Mouse (Mus musculus) lung, embryonic 15.5 days (tissue): ENCODE measurements around the gene Sort1. TPM values are rescaled to one million over a fixed set of nuclear protein-coding genes. Genes with fewer than 3 reads are reported as not detected.

Experiments used
- ATAC-seq: fragments of 200-750 bp; cut with Nextera tagmentation; 2 replicates; pipeline ENCODE4 v1.8.0; 2017; ENCODE audit warnings: moderate number of reproducible peaks, borderline replicate concordance; ENCODE audit not compliant: low FRiP score, low TSS enrichment; ENCODE audit errors: extremely low read depth
- H3K27ac ChIP-seq: fragments of 300-500 bp; sonication (generic); 2 replicates; pipeline ENCODE4 v1.5.1; 2015; ENCODE audit warnings: moderate library complexity, mild to moderate bottlenecking, inconsistent platforms
- H3K27me3 ChIP-seq: fragments of 300-500 bp; sonication (generic); 2 replicates; pipeline ENCODE4 v1.6.1; 2015; ENCODE audit warnings: inconsistent platforms
- H3K36me3 ChIP-seq: fragments of 300-500 bp; sonication (generic); 2 replicates; pipeline ENCODE4 v1.6.1; 2015; ENCODE audit warnings: inconsistent platforms
- H3K4me1 ChIP-seq: fragments of 300-500 bp; sonication (generic); 2 replicates; pipeline ENCODE4 v1.6.1; 2015; ENCODE audit warnings: inconsistent platforms
- H3K4me2 ChIP-seq: fragments of 300-500 bp; sonication (generic); 2 replicates; pipeline ENCODE4 v1.6.1; 2015; ENCODE audit warnings: inconsistent platforms, mild to moderate bottlenecking, moderate library complexity
- H3K4me3 ChIP-seq: fragments of 300-500 bp; sonication (generic); 2 replicates; pipeline ENCODE4 v1.5.1; 2015; ENCODE audit warnings: mild to moderate bottlenecking, inconsistent platforms
- H3K9ac ChIP-seq: fragments of 300-500 bp; sonication (generic); 2 replicates; pipeline ENCODE4 v1.6.1; 2015; ENCODE audit warnings: inconsistent platforms
- H3K9me3 ChIP-seq: fragments of 300-500 bp; sonication (generic); 2 replicates; pipeline ENCODE4 v1.6.1; 2016; ENCODE audit warnings: inconsistent platforms
- WGBS: fragments of 180-500 bp; shearing (Covaris S2); methylation state at CpG from one replicate; pipeline ENCODE4 v1.1.7; 2015; 5-methylcytosine and 5-hydroxymethylcytosine counted together
- polyA plus RNA-seq: library from polyadenylated mRNA; unstranded; fragments of >200 nt; fragmentation: Nextera tagmentation; extraction: Ambion mirVana; gene quantifications from 2 replicates; pipeline ENCODE4 v1.2.1, GENCODE M21; 2015

Gene Sort1
- polyA plus RNA-seq, 1 experiment from 2014 or later, result 28.0 TPM

GRCm38 (mm10) chr3:108372691-108373090, 88.8 kb downstream of the Sort1 start:
- H3K27me3 ChIP-seq, result no peaks in the 10 kb centered on the region
- H3K9ac ChIP-seq, result no peak overlapping the region
- WGBS, result 29% methylated on average over 3 of the region's 3 CpGs
- no peak overlapping the region for H3K4me3 ChIP-seq
- no peak overlapping the region for H3K4me2 ChIP-seq
- H3K36me3 ChIP-seq, result no peaks in the 10 kb centered on the region
- ATAC-seq, result peak; percentile 78
- H3K4me1 ChIP-seq, result peaks cover 21% of the 10 kb centered on the region
- peak overlapping the region; percentile 92 for H3K27ac ChIP-seq
- H3K9me3 ChIP-seq, result no peaks in the 10 kb centered on the region

- ATAC-seq, result no peak
- WGBS, result 72% methylated on average over 7 of the region's 7 CpGs
- no peaks in the 10 kb centered on the region for H3K27me3 ChIP-seq
- H3K4me3 ChIP-seq, result no peak overlapping the region
- no peak overlapping the region for H3K27ac ChIP-seq
- peaks cover 19% of the 10 kb centered on the region for H3K4me1 ChIP-seq
- H3K9me3 ChIP-seq, result no peaks in the 10 kb centered on the region
- no peaks in the 10 kb centered on the region for H3K36me3 ChIP-seq
- no peak overlapping the region for H3K9ac ChIP-seq
- H3K4me2 ChIP-seq, result no peak overlapping the region
Measured at GRCm38 (mm10) chr3:108378875-108379663, 95.2 kb downstream of the Sort1 start.

GRCm38 (mm10) chr3:108380695-108381094, 96.8 kb downstream of the Sort1 start:
- Histone ChIP-seq H3K27ac (no peak overlapping the region), H3K36me3 (no peaks in the 10 kb centered on the region), H3K9me3 (no peaks in the 10 kb centered on the region), H3K4me2 (no peak overlapping the region), H3K9ac (no peak overlapping the region), H3K4me1 (peaks cover 35% of the 10 kb centered on the region), H3K27me3 (no peaks in the 10 kb centered on the region), H3K4me3 (no peak overlapping the region)
- WGBS, result 76% methylated on average over 6 of the region's 6 CpGs
- ATAC-seq, result no peak

- Histone ChIP-seq H3K36me3 (peaks cover 11% of the 10 kb centered on the region), H3K4me3 (peak overlapping the region; percentile 19), H3K4me1 (peaks cover 49% of the 10 kb centered on the region), H3K4me2 (peak overlapping the region; percentile 75), H3K27me3 (no peaks in the 10 kb centered on the region), H3K9ac (no peak overlapping the region; the same call in 1 of the 2 replicates), H3K9me3 (no peaks in the 10 kb centered on the region), H3K27ac (0 out of 2 replicates have a peak overlapping the region, but pooled peaks have one; percentile 77)
- WGBS, result 58% methylated on average over 14 of the region's 14 CpGs
- no peak for ATAC-seq
Measured at GRCm38 (mm10) chr3:108381945-108382875, 98.3 kb downstream of the Sort1 start.

- H3K4me3 ChIP-seq, result peak within 1 kb of the TSS; percentile 75
- H3K4me1 ChIP-seq, result peaks cover 56% of the 10 kb centered on the region
- H3K4me2 ChIP-seq, result peak within 1 kb of the TSS; percentile 75
- H3K9ac ChIP-seq, result peak within 1 kb of the TSS; percentile 45
- H3K27ac ChIP-seq, result peak within 1 kb of the TSS; percentile 77
- no peaks in the 10 kb centered on the region for H3K9me3 ChIP-seq
- no peaks in the 10 kb centered on the region for H3K27me3 ChIP-seq
- peak; percentile 92 for ATAC-seq
- peaks cover 17% of the 10 kb centered on the region for H3K36me3 ChIP-seq
- WGBS, result under 1% methylated on average over 44 of the region's 44 CpGs
Measured at GRCm38 (mm10) chr3:108383485-108384354, 99.8 kb downstream of the Sort1 start, which contains the start of gene Psrc1. TSS of gene Psrc1 (plus strand) at chr3:108383839.

GRCm38 (mm10) chr3:108384425-108384824, 100.5 kb downstream of the Sort1 start:
- Histone ChIP-seq H3K4me1 (peaks cover 61% of the 10 kb centered on the region), H3K36me3 (peaks cover 17% of the 10 kb centered on the region), H3K9me3 (no peaks in the 10 kb centered on the region), H3K27me3 (no peaks in the 10 kb centered on the region), H3K4me3 (peak overlapping the region; percentile 75), H3K9ac (peak overlapping the region; percentile 45), H3K27ac (peak overlapping the region; percentile 19; the same call in 1 of the 2 replicates), H3K4me2 (peak overlapping the region; percentile 75)
- ATAC-seq, result no peak
- 26% methylated on average over 2 of the region's 2 CpGs for WGBS

- Histone ChIP-seq H3K27me3 (no peaks in the 10 kb centered on the region), H3K9ac (no peak overlapping the region), H3K9me3 (no peaks in the 10 kb centered on the region), H3K36me3 (peaks cover 17% of the 10 kb centered on the region), H3K4me3 (no peak overlapping the region), H3K27ac (peak overlapping the region; percentile 45; the same call in 1 of the 2 replicates), H3K4me1 (peaks cover 62% of the 10 kb centered on the region), H3K4me2 (peak overlapping the region; percentile 75; the same call in 1 of the 2 replicates)
- 72% methylated on average over 10 of the region's 10 CpGs for WGBS
- ATAC-seq, result no peak
Measured at GRCm38 (mm10) chr3:108386186-108386585, 102.3 kb downstream of the Sort1 start.

- H3K27ac ChIP-seq, result peak overlapping the region; percentile 72
- 0% methylated on average over 5 of the region's 5 CpGs for WGBS
- no peaks in the 10 kb centered on the region for H3K27me3 ChIP-seq
- no peaks in the 10 kb centered on the region for H3K9me3 ChIP-seq
- no peak overlapping the region for H3K4me3 ChIP-seq
- H3K9ac ChIP-seq, result peak overlapping the region; percentile 30; the same call in 1 of the 2 replicates
- ATAC-seq, result peak; percentile 41; the same call in 1 of the 2 replicates
- peak overlapping the region; percentile 28 for H3K4me2 ChIP-seq
- peaks cover 17% of the 10 kb centered on the region for H3K36me3 ChIP-seq
- H3K4me1 ChIP-seq, result peaks cover 57% of the 10 kb centered on the region
Measured at GRCm38 (mm10) chr3:108389111-108389545, 105.2 kb downstream of the Sort1 start.

- ATAC-seq, result no peak
- peak overlapping the region; percentile 34 for H3K4me2 ChIP-seq
- H3K4me3 ChIP-seq, result no peak overlapping the region
- no peaks in the 10 kb centered on the region for H3K9me3 ChIP-seq
- no peaks in the 10 kb centered on the region for H3K27me3 ChIP-seq
- H3K4me1 ChIP-seq, result peaks cover 27% of the 10 kb centered on the region
- 13% methylated on average over 10 of the region's 10 CpGs for WGBS
- H3K36me3 ChIP-seq, result peaks cover 5% of the 10 kb centered on the region
- no peak overlapping the region; the same call in 1 of the 2 replicates for H3K27ac ChIP-seq
- peak overlapping the region; percentile 29; the same call in 1 of the 2 replicates for H3K9ac ChIP-seq
Measured at GRCm38 (mm10) chr3:108392299-108392698, 108.4 kb downstream of the Sort1 start.

- Histone ChIP-seq H3K4me3 (no peak overlapping the region), H3K4me1 (peaks cover 25% of the 10 kb centered on the region), H3K9me3 (no peaks in the 10 kb centered on the region), H3K9ac (0 out of 2 replicates have a peak overlapping the region, but pooled peaks have one; percentile 29), H3K27me3 (no peaks in the 10 kb centered on the region), H3K4me2 (peak overlapping the region; percentile 34), H3K36me3 (0 out of 2 replicates have a peak, but pooled peaks cover under 1% of the 10 kb centered on the region), H3K27ac (no peak overlapping the region)
- 52% methylated on average over 15 of the region's 15 CpGs for WGBS
- ATAC-seq, result no peak
Measured at GRCm38 (mm10) chr3:108392793-108393192, 108.9 kb downstream of the Sort1 start.

GRCm38 (mm10) chr3:108398281-108398680, 114.4 kb downstream of the Sort1 start:
- 86% methylated on average over 9 of the region's 9 CpGs for WGBS
- no peaks in the 10 kb centered on the region for H3K9me3 ChIP-seq
- no peak overlapping the region for H3K9ac ChIP-seq
- H3K4me3 ChIP-seq, result no peak overlapping the region
- ATAC-seq, result no peak
- H3K27ac ChIP-seq, result no peak overlapping the region
- no peak overlapping the region for H3K4me2 ChIP-seq
- peaks cover 5% of the 10 kb centered on the region for H3K4me1 ChIP-seq
- H3K36me3 ChIP-seq, result no peaks in the 10 kb centered on the region
- H3K27me3 ChIP-seq, result no peaks in the 10 kb centered on the region
